Mouse (Mus musculus): ENCODE data around the gene Kank2. TPM values are rescaled to one million over a fixed set of nuclear protein-coding genes. Genes with fewer than 3 reads are reported as not detected.

Gene Kank2
- total and polyA plus RNA-seq, 3 experiments = 0.09 to 2.3 (median 0.60) TPM

GRCm38 (mm10) chr9:21738776-21739175, 59.8 kb downstream of the Kank2 start:
- Histone ChIP-seq H3K9ac (ENCODE audit: insufficient read depth, low read depth) (no peak overlapping the region), H3K4me3 (replicated peaks in 1 of 3; ENCODE audit: low read depth in 2 of 3, low read length in 2 of 3, poor library complexity in 1 of 3) (no peak overlapping the region), H3K4me2 (ENCODE audit: insufficient read depth, low read depth, poor library complexity, severe bottlenecking) (no peak overlapping the region), H3K9me3 (replicated peaks; ENCODE audit: low read length) (peaks cover 8% of the 10 kb centered on the region), H3K36me3 (replicated peaks in 1 of 2; ENCODE audit: control insufficient read depth in 1 of 2, insufficient read depth in 1 of 2, low read length in 1 of 2) (peaks cover 67 to 91% of the 10 kb centered on the region in 2 experiments), H3K4me1 (ENCODE audit: control insufficient read depth in 1 of 2, insufficient read depth in 2 of 2) (peaks cover 0 to 3% of the 10 kb centered on the region in 2 experiments; a peak in 1 of 4 replicates), H3K27me3 (replicated peaks) (no peaks in the 10 kb centered on the region), H3K27ac (ENCODE audit: insufficient read depth, low read depth) (no peak overlapping the region), H3K79me2 (replicated peaks; ENCODE audit: control insufficient read depth, extremely low read depth, insufficient read depth, poor library complexity, severe bottlenecking) (no peaks in the 10 kb centered on the region)
- in situ Hi-C loops (cut with MboI; ENCODE audit: low pct_ligation_motif_present, low pct_unique_long_range_greater_than_20kb, low sequenced_read_pairs) = no loop called here
- TF ChIP-seq MYC (IDR thresholded peaks at IDR 0.05; ENCODE audit: low read depth, low read length) (no peak), TCF12 (IDR thresholded peaks at IDR 0.05; ENCODE audit: low read depth, low read length) (no peak), CHD2 (IDR thresholded peaks at IDR 0.05; ENCODE audit: low read length) (no peak), CHD1 (IDR thresholded peaks at IDR 0.05; ENCODE audit: low read depth, low read length) (no peak), SMC3 (IDR thresholded peaks at IDR 0.05; ENCODE audit: low read depth, low read length) (no peak), ZC3H11A (IDR thresholded peaks at IDR 0.05; ENCODE audit: low read depth, low read length) (no peak), POLR2AphosphoS2 (IDR thresholded peaks at IDR 0.05; ENCODE audit: low read depth, low read length) (no peak), ELF1 (IDR thresholded peaks at IDR 0.05; ENCODE audit: low read depth, low read length) (no peak), MAX (IDR thresholded peaks at IDR 0.05; ENCODE audit: low read length) (no peak)
- dilution Hi-C loops (cut with MboI; ENCODE audit: extremely low pct_ligation_motif_present, extremely low pct_unique_long_range_greater_than_20kb, low sequenced_read_pairs) = no loop called here
- DNase-seq (ENCODE audit: extremely low read depth) = no peak

- peaks cover 0 to 3% of the 10 kb centered on the region in 2 experiments; a peak in 1 of 4 replicates for H3K4me1 ChIP-seq (ENCODE audit: control insufficient read depth in 1 of 2, insufficient read depth in 2 of 2)
- H3K9me3 ChIP-seq (replicated peaks; ENCODE audit: low read length) = peaks cover 23% of the 10 kb centered on the region
- no peak overlapping the region for H3K27ac ChIP-seq (ENCODE audit: insufficient read depth, low read depth)
- H3K4me3 ChIP-seq (replicated peaks in 1 of 3; ENCODE audit: low read depth in 2 of 3, low read length in 2 of 3, poor library complexity in 1 of 3) = no peak overlapping the region
- H3K79me2 ChIP-seq (replicated peaks; ENCODE audit: control insufficient read depth, extremely low read depth, insufficient read depth, poor library complexity, severe bottlenecking) = no peaks in the 10 kb centered on the region
- dilution Hi-C loops (cut with MboI; ENCODE audit: extremely low pct_ligation_motif_present, extremely low pct_unique_long_range_greater_than_20kb, low sequenced_read_pairs) (no loop called here), in situ Hi-C loops (cut with MboI; ENCODE audit: low pct_ligation_motif_present, low pct_unique_long_range_greater_than_20kb, low sequenced_read_pairs) (no loop called here)
- DNase-seq (ENCODE audit: extremely low read depth) = no peak
- no peaks in the 10 kb centered on the region for H3K27me3 ChIP-seq (replicated peaks)
- no peak for TF ChIP-seq ZMIZ1 (IDR thresholded peaks at IDR 0.05; ENCODE audit: low read depth, low read length)
- no peak overlapping the region for H3K4me2 ChIP-seq (ENCODE audit: insufficient read depth, low read depth, poor library complexity, severe bottlenecking)
- H3K36me3 ChIP-seq (replicated peaks in 1 of 2; ENCODE audit: control insufficient read depth in 1 of 2, insufficient read depth in 1 of 2, low read length in 1 of 2) = peaks cover 73 to 95% of the 10 kb centered on the region in 2 experiments
- no peak overlapping the region for H3K9ac ChIP-seq (ENCODE audit: insufficient read depth, low read depth)
These were observed 61.4 kb downstream of the Kank2 start for GRCm38 (mm10) chr9:21737188-21737587.

- in situ Hi-C loops (cut with MboI; ENCODE audit: low pct_ligation_motif_present, low pct_unique_long_range_greater_than_20kb, low sequenced_read_pairs) = no loop called here
- dilution Hi-C loops (cut with MboI; ENCODE audit: extremely low pct_ligation_motif_present, extremely low pct_unique_long_range_greater_than_20kb, low sequenced_read_pairs) = no loop called here
- peaks cover 0 to 3% of the 10 kb centered on the region in 2 experiments; a peak in 1 of 4 replicates for H3K4me1 ChIP-seq (ENCODE audit: control insufficient read depth in 1 of 2, insufficient read depth in 2 of 2)
These were observed 62.0 kb downstream of the Kank2 start for GRCm38 (mm10) chr9:21736580-21736979.

More at GRCm38 (mm10) chr9:21736580-21736979, 62.0 kb downstream of the Kank2 start:
- peaks cover 73 to 95% of the 10 kb centered on the region in 2 experiments for H3K36me3 ChIP-seq (replicated peaks in 1 of 2; ENCODE audit: control insufficient read depth in 1 of 2, insufficient read depth in 1 of 2, low read length in 1 of 2)
- TF ChIP-seq ZNF384 (IDR thresholded peaks at IDR 0.05; ENCODE audit: low read depth, low read length) = no peak
- no peak for TF ChIP-seq NRF1 (IDR thresholded peaks at IDR 0.05; ENCODE audit: low read depth, low read length)
- no peak for TF ChIP-seq ZKSCAN1 (IDR thresholded peaks at IDR 0.05; ENCODE audit: borderline replicate concordance, low read depth, low read length)
- TF ChIP-seq ZMIZ1 (IDR thresholded peaks at IDR 0.05; ENCODE audit: low read depth, low read length) = no peak
- no peak for TF ChIP-seq POLR2A (IDR thresholded peaks at IDR 0.05; ENCODE audit: low read depth, low read length)
- no peak for TF ChIP-seq USF2 (conservative IDR thresholded peaks at IDR 0.05; ENCODE audit: low read depth, low read length)
- TF ChIP-seq ZC3H11A (IDR thresholded peaks at IDR 0.05; ENCODE audit: low read depth, low read length) = no peak
- no peak for TF ChIP-seq MAFK (IDR thresholded peaks at IDR 0.05; ENCODE audit: insufficient replicate concordance, low read length)
- TF ChIP-seq CTCF (conservative IDR thresholded peaks at IDR 0.05 in 1 of 2, IDR thresholded peaks at IDR 0.05 in 1 of 2; ENCODE audit: low read depth in 2 of 2, low read length in 2 of 2) = no peak
- no peak for TF ChIP-seq CHD1 (IDR thresholded peaks at IDR 0.05; ENCODE audit: low read depth, low read length)
- no peak for TF ChIP-seq SMC3 (IDR thresholded peaks at IDR 0.05; ENCODE audit: low read depth, low read length)
- no peak for TF ChIP-seq JUND (conservative IDR thresholded peaks at IDR 0.05; ENCODE audit: low read depth, low read length)
- no peak for TF ChIP-seq HCFC1 (IDR thresholded peaks at IDR 0.05; ENCODE audit: low read depth, low read length)
- TF ChIP-seq USF1 (IDR thresholded peaks at IDR 0.05; ENCODE audit: low read depth, low read length) = no peak
- TF ChIP-seq MAZ (IDR thresholded peaks at IDR 0.05; ENCODE audit: low read depth, low read length) = no peak
- no peak for TF ChIP-seq ELF1 (IDR thresholded peaks at IDR 0.05; ENCODE audit: low read depth, low read length)
- TF ChIP-seq MAX (IDR thresholded peaks at IDR 0.05; ENCODE audit: low read length) = no peak
- no peak for TF ChIP-seq NELFE (IDR thresholded peaks at IDR 0.05; ENCODE audit: low read depth, low read length)
- no peak for TF ChIP-seq POLR2AphosphoS2 (IDR thresholded peaks at IDR 0.05; ENCODE audit: low read depth, low read length)
- no peak for TF ChIP-seq MEF2A (IDR thresholded peaks at IDR 0.05; ENCODE audit: borderline replicate concordance, low read depth, low read length)
- H3K9ac ChIP-seq (ENCODE audit: insufficient read depth, low read depth) = no peak overlapping the region
- no peak overlapping the region for H3K27ac ChIP-seq (ENCODE audit: insufficient read depth, low read depth)
- H3K27me3 ChIP-seq (replicated peaks) = no peaks in the 10 kb centered on the region
- H3K9me3 ChIP-seq (replicated peaks; ENCODE audit: low read length) = peaks cover 23% of the 10 kb centered on the region
- no peak overlapping the region for H3K4me2 ChIP-seq (ENCODE audit: insufficient read depth, low read depth, poor library complexity, severe bottlenecking)
- no peaks in the 10 kb centered on the region for H3K79me2 ChIP-seq (replicated peaks; ENCODE audit: control insufficient read depth, extremely low read depth, insufficient read depth, poor library complexity, severe bottlenecking)
- no peak overlapping the region for H3K4me3 ChIP-seq (replicated peaks in 1 of 3; ENCODE audit: low read depth in 2 of 3, low read length in 2 of 3, poor library complexity in 1 of 3)
- DNase-seq (ENCODE audit: extremely low read depth) = no peak
